Mouse (Mus musculus) cerebellum, adult 2 months (tissue): ENCODE measurements at regions not wholly inside any gene's neighbourhood (a gene's known extent, or its start where the extent isn't known, plus 50 kb on each side); places are given as distances from the start of the nearest gene placed in this dataset.

Experiments used
- DNase-seq, 2 experiments: peaks; one replicate each; pipeline ENCODE4 v3.0.0; 2021
- H3K27ac ChIP-seq: fragments of 200-500 bp; 2 replicates; pipeline ENCODE4 v1.5.1; 2012; ENCODE audit warnings: low read length, control low read depth, inconsistent platforms; ENCODE audit not compliant: insufficient read depth
- H3K27me3 ChIP-seq: fragments of 200-500 bp; 2 replicates; pipeline ENCODE4 v1.6.1; 2012; ENCODE audit warnings: inconsistent platforms, mild to moderate bottlenecking, low read length, moderate library complexity; ENCODE audit not compliant: control insufficient read depth, insufficient read depth
- H3K4me1 ChIP-seq: fragments of 200-500 bp; 2 replicates; pipeline ENCODE4 v1.6.1; 2011; ENCODE audit warnings: low read length; ENCODE audit not compliant: control insufficient read depth, insufficient read depth
- H3K4me3 ChIP-seq: fragments of 200-500 bp; replicated peaks from 2 replicates; pipeline ENCODE3; 2011; ENCODE audit warnings: mild to moderate bottlenecking, low read depth, low read length, control low read depth; ENCODE audit not compliant: insufficient read depth
- CTCF ChIP-seq: fragments of 200-500 bp; IDR thresholded peaks from 2 replicates; pipeline ENCODE4 v1.5.1; 2011; ENCODE audit warnings: low read depth, mild to moderate bottlenecking, control low read depth, low read length, moderate library complexity, borderline replicate concordance; ENCODE audit not compliant: insufficient read depth
- POLR2A ChIP-seq: fragments of 200-500 bp; IDR thresholded peaks from 2 replicates; pipeline ENCODE4 v1.6.1; 2011; ENCODE audit warnings: low read length, control low read depth, borderline replicate concordance; ENCODE audit not compliant: insufficient read depth
- WGBS: fragments of 180-500 bp; shearing (Covaris S2); methylation state at CpG from one replicate; pipeline ENCODE4 v1.1.7; 2018; 5-methylcytosine and 5-hydroxymethylcytosine counted together

- H3K4me3 ChIP-seq, result no peak overlapping the region
- no peak for TF ChIP-seq POLR2A
- no peak for TF ChIP-seq CTCF
- no peaks in the 10 kb centered on the region for H3K27me3 ChIP-seq
- no peaks in the 10 kb centered on the region for H3K4me1 ChIP-seq
- no peak overlapping the region for H3K27ac ChIP-seq
- DNase-seq, result peak in 1 of 2 experiments; percentile 2
- 82% methylated on average over 6 of the region's 6 CpGs for WGBS
Measured at GRCm38 (mm10) chr5:102373309-102373971, 107.8 kb upstream of the Arhgap24 start.

- H3K27me3 ChIP-seq, result no peaks in the 10 kb centered on the region
- no peak for TF ChIP-seq POLR2A
- TF ChIP-seq CTCF, result no peak
- WGBS, result 87% methylated on average over 11 of the region's 11 CpGs
- DNase-seq, result no peak
- no peak overlapping the region for H3K27ac ChIP-seq
- H3K4me3 ChIP-seq, result no peak overlapping the region
- no peaks in the 10 kb centered on the region for H3K4me1 ChIP-seq
Measured at GRCm38 (mm10) chr5:102373972-102374755, 107.0 kb upstream of the Arhgap24 start.

- TF ChIP-seq CTCF (no peak), POLR2A (no peak)
- no peaks in the 10 kb centered on the region for H3K27me3 ChIP-seq
- no peak overlapping the region for H3K4me3 ChIP-seq
- WGBS, result 2% methylated on average over 2 of the region's 2 CpGs
- no peak overlapping the region for H3K27ac ChIP-seq
- H3K4me1 ChIP-seq, result no peaks in the 10 kb centered on the region
- peak in 1 of 2 experiments; percentile 24 for DNase-seq
Measured at GRCm38 (mm10) chr5:102375339-102375738, 105.9 kb upstream of the Arhgap24 start.

- Histone ChIP-seq H3K4me3 (no peak overlapping the region), H3K27me3 (no peaks in the 10 kb centered on the region), H3K27ac (no peak overlapping the region), H3K4me1 (no peaks in the 10 kb centered on the region)
- TF ChIP-seq POLR2A (no peak), CTCF (no peak)
- WGBS, result 84% methylated on average over 3 of the region's 3 CpGs
- no peak for DNase-seq
Measured at GRCm38 (mm10) chr5:102393941-102394340, 87.2 kb upstream of the Arhgap24 start.

- DNase-seq, result no peak
- H3K4me3 ChIP-seq, result no peak overlapping the region
- H3K27ac ChIP-seq, result no peak overlapping the region
- WGBS, result 47% methylated on average over 11 of the region's 11 CpGs
- H3K27me3 ChIP-seq, result no peaks in the 10 kb centered on the region
- TF ChIP-seq CTCF (no peak), POLR2A (no peak)
- no peaks in the 10 kb centered on the region for H3K4me1 ChIP-seq
Measured at GRCm38 (mm10) chr5:102395608-102396146, 85.5 kb upstream of the Arhgap24 start.

GRCm38 (mm10) chr5:102399006-102399405, 82.2 kb upstream of the Arhgap24 start:
- TF ChIP-seq CTCF, result no peak
- no peak for TF ChIP-seq POLR2A
- H3K4me1 ChIP-seq, result no peaks in the 10 kb centered on the region
- WGBS, result 77% methylated on average over 4 of the region's 4 CpGs
- H3K27me3 ChIP-seq, result no peaks in the 10 kb centered on the region
- no peak overlapping the region for H3K4me3 ChIP-seq
- no peak for DNase-seq
- no peak overlapping the region for H3K27ac ChIP-seq

- Histone ChIP-seq H3K27me3 (no peaks in the 10 kb centered on the region), H3K4me1 (no peaks in the 10 kb centered on the region), H3K4me3 (no peak overlapping the region), H3K27ac (no peak overlapping the region)
- DNase-seq, result no peak
- TF ChIP-seq CTCF (no peak), POLR2A (no peak)
- 68% methylated on average over 5 of the region's 5 CpGs for WGBS
Measured at GRCm38 (mm10) chr5:102417642-102418041, 63.5 kb upstream of the Arhgap24 start.
